Mouse (Mus musculus) heart, adult 9 months (tissue): ENCODE measurements around the gene 1700088E04Rik.

Experiments
- DNase-seq, 2 experiments: peaks; one replicate each; pipeline ENCODE4 v3.0.0; 2022; ENCODE audit warnings: low spot score in 2 of 2

The 1700088E04Rik gene

GRCm38 (mm10) chr15:79140866-79141565 is at the start of gene 1700088E04Rik, which contains the start of gene Polr2f:
TSS of gene 1700088E04Rik (minus strand) at chr15:79141253.
TSS of gene Polr2f (plus strand) at chr15:79141009.
- DNase-seq, result peak; percentile 94

DNA sequence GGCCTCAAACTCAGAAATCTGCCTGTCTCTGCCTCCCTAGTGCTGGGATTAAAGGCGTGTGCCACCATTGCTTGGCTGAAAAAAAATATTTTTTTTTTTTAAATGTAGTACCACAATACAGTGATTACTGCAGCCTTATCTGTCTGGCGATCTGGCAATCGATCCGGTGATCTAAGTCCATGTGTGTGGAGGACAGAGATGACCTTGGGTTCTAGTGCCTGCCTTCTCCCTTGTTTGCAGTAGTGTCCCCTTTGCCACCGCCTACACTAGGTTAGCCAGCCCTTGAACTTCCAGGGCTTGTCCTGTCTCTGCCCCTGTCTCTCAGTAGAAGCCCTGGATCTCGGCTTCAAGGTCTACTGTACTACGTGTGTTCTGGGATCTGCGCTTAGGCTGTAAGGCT is 46.8 kb upstream of the 1700088E04Rik start:
- DNase-seq, result no peak

GRCm38 (mm10) chr15:79185213-79185612 is 44.2 kb upstream of the 1700088E04Rik start:
- no peak for DNase-seq

DNA sequence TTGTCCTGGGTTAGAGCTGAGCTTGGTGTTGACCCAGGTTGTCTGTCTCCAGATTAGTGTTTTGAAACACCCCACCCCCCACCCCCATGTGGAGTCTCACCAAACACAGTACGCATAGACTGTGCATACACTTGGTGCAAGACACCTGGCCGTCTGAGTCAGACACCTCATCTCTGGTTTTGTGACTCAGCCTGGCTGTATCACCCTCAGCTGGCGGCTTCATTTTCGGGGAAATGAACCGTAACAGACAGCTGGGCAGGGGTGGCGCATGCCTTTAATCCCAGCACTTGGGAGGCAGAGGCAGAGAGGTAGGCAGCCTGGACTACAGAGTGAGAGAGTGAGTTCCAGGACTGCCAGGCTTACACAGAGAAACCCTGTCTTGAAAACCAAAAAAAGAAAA is 35.9 kb upstream of the 1700088E04Rik start:
- DNase-seq, result no peak

DNA sequence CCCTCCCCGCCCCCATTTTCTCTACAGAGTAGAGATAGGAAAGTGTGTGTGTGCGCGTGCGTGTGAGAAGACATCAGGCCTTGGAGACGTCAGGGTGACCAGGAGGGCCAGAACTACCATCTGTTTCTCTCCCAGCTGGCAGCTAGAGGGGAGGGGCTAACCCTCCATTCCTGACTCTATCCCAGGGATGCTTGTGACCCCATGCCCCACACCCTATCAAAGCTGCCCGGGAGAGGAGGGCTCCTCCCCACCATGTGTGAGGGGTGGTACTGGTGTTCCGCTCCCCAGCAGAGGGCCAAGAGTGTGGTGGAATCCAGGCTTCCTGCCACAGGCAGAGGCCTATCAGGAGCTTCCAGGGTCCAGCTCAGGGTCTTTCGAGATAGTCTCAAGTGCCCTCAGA is 25.7 kb upstream of the 1700088E04Rik start:
- no peak for DNase-seq

GRCm38 (mm10) chr15:79165140-79165539 is 24.1 kb upstream of the 1700088E04Rik start, which contains the start of gene Sox10:
TSS of gene Sox10 (minus strand) at chr15:79165240.
- DNase-seq, result no peak

DNA sequence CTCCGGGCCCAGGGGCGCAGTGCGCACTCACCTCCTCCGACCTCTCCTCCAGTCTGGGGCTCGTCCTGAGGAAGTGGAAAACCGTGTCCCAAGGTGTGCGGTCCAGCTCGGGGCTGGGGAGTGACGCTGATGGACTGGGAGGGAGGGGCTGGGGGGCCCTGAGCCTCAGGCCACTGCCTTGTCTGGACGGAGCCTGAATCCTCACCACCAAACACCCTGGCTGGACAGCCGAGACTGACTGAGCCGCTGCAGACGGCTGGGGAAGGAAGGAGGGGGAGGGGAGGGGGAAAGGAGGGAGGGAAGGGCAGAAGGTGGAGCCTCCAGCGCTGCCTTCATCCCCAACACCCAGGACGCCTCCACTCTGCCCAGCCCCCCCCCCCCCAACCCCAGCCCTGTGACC is 23.2 kb upstream of the 1700088E04Rik start:
- no peak for DNase-seq

- no peak for DNase-seq
Observed at GRCm38 (mm10) chr15:79162822-79163221, 21.8 kb upstream of the 1700088E04Rik start.

DNA sequence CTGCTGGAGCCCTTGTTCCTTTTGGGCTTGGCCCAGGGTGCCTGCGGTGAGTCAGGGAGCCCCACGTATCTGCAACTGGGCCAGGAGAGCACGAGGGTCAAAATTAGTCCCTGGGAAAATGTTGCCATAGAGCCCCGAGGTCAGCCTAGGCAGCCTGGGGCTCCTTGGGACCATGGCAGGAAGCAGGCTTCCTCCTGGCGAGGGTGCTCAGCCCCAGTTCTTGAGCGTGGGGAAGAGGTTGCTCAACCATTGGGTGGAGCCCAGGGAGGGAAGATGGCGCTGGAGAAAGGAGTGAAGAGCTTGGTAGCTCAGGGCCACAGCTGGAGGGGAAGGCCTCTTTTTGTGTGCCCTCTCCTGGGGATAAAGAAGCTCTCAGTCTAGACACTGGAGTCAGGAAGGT is 21.2 kb upstream of the 1700088E04Rik start:
- no peak for DNase-seq

GRCm38 (mm10) chr15:79155572-79155971 is 14.5 kb upstream of the 1700088E04Rik start:
- DNase-seq, result no peak

GRCm38 (mm10) chr15:79152709-79153108 is 11.7 kb upstream of the 1700088E04Rik start:
- DNase-seq, result no peak

GRCm38 (mm10) chr15:79151881-79152280 is 10.8 kb upstream of the 1700088E04Rik start:
- DNase-seq, result no peak

DNA sequence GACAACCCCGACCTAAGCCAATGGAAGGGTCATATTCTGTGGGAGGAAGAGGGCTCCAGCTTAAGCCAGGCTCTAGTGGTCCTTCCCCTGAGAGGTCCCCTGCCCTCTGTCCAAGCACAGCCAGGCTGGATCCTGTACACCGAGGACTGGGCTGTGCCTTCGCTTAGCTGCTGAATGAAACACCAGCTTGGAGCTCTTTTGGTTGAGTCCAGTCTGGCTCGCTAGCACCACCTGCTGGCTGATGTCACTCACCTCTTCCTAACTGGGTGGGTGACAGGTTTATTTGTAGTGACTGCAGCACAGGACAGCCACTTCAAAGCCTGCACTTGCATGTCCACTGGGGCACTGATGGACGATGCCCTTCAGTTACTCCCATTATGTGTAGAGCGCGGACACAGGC is 7.5 kb upstream of the 1700088E04Rik start:
- DNase-seq, result peak; percentile 41 to 64

GRCm38 (mm10) chr15:79145522-79145921 is 4.5 kb upstream of the 1700088E04Rik start:
- DNase-seq, result no peak

DNA sequence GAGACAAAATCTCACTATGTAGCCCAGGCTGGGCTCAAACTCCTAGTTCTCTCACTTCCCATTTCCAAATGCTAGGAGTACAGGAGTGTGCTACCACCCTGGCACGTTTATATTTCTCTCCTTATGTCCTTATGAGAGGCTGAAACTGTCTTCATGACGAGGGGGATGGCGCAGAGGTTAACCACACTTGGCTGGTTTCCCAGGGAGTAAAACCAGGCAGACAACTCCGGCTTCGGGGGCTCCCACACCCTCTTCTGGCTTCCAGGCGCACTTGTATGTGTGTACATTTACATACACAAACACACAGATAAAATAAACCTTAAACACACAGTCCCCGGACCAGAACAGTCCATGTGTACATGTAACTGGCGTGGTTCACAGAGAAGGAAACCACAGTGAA is 3.0 kb upstream of the 1700088E04Rik start:
- no peak for DNase-seq

GRCm38 (mm10) chr15:79143316-79143715 is 2.3 kb upstream of the 1700088E04Rik start:
- DNase-seq, result no peak

DNA sequence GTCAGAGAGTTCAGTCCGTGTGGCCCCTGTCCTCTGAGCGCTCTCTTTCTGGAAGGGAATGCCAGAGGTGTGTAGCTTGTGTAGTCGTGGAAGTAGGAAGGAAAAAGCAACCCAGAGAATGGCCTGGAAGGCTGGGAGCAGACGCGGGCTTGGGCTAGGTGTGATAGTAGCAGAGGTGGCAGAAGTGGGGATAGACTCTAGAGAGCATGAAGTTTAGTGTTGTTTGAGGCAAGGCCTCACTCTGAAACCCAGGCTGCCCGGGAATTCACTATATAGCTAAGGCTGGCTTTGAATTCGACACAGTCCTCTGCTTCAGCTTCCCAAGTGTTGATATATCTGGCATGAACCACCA is 489 bp upstream of the 1700088E04Rik start:
- DNase-seq, result no peak

- no peak for DNase-seq
Observed at GRCm38 (mm10) chr15:79139640-79140039, 1.4 kb downstream of the 1700088E04Rik start.

- DNase-seq, result no peak
Observed at GRCm38 (mm10) chr15:79135783-79136575, 5.1 kb downstream of the 1700088E04Rik start.

DNA sequence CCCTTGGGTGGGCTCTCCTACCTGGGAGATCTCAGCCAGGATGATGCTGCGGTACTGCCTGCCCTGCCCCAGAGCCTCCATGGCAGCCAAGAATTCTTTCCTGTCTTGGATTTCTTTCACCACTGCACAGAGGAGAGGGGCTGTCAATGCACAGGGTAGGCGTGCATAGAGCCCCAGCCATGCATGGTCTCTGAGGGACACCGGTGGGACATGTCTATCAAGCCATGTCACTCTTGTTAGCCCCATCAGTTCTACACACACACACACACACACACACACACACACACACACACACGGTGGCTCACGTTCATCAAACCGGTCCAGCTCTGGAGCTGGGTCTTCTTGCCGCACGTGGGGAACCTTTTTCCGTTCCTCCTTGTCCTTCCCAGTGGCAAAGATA is 5.7 kb downstream of the 1700088E04Rik start:
- DNase-seq, result no peak

GRCm38 (mm10) chr15:79134496-79135270 is 6.4 kb downstream of the 1700088E04Rik start:
- DNase-seq, result no peak

GRCm38 (mm10) chr15:79133191-79133661 is 7.8 kb downstream of the 1700088E04Rik start:
- DNase-seq, result peak; percentile 42 to 60
